Mouse (Mus musculus) limb, embryonic 15.5 days (tissue): ENCODE results near the gene Gadd45b. TPM values are rescaled to one million over a fixed set of nuclear protein-coding genes. Genes with fewer than 3 reads are reported as not detected.
A peak's percentile ranks its signal among the peaks of the same experiment; 100 is the strongest.

Experiments used
- ATAC-seq: fragments of 200-750 bp; cut with Nextera tagmentation; 2 replicates; pipeline ENCODE4 v1.8.0; 2017; ENCODE audit warnings: low read depth, moderate TSS enrichment; ENCODE audit not compliant: insufficient number of reproducible peaks, low FRiP score, low TSS enrichment
- H3K27ac ChIP-seq: fragments of 300-500 bp; sonication (generic); 2 replicates; pipeline ENCODE4 v1.5.1; 2015; ENCODE audit warnings: moderate library complexity, mild to moderate bottlenecking, inconsistent platforms
- H3K27me3 ChIP-seq: fragments of 300-500 bp; sonication (generic); 2 replicates; pipeline ENCODE4 v1.6.1; 2015; ENCODE audit warnings: inconsistent platforms
- H3K36me3 ChIP-seq: fragments of 300-500 bp; sonication (generic); 2 replicates; pipeline ENCODE4 v1.6.1; 2015; ENCODE audit warnings: inconsistent platforms
- H3K4me1 ChIP-seq: fragments of 300-500 bp; sonication (generic); 2 replicates; pipeline ENCODE4 v1.6.1; 2015; ENCODE audit warnings: inconsistent platforms
- H3K4me2 ChIP-seq: fragments of 300-500 bp; sonication (generic); 2 replicates; pipeline ENCODE4 v1.6.1; 2015; ENCODE audit warnings: mild to moderate bottlenecking, inconsistent platforms
- H3K4me3 ChIP-seq: fragments of 300-500 bp; sonication (generic); 2 replicates; pipeline ENCODE4 v1.5.1; 2015; ENCODE audit warnings: mild to moderate bottlenecking, inconsistent platforms
- H3K9ac ChIP-seq: fragments of 300-500 bp; sonication (generic); 2 replicates; pipeline ENCODE4 v1.6.1; 2015; ENCODE audit warnings: inconsistent platforms
- H3K9me3 ChIP-seq: fragments of 300-500 bp; sonication (generic); 2 replicates; pipeline ENCODE4 v1.6.1; 2016; ENCODE audit warnings: inconsistent platforms
- whole genome bisulfite sequencing: fragments of 180-500 bp; shearing (Covaris S2); methylation state at CpG from one replicate; pipeline ENCODE4 v1.1.7; 2015; 5-methylcytosine and 5-hydroxymethylcytosine counted together
- polyA plus RNA-seq: library from polyadenylated mRNA; unstranded; fragments of >200 nt; fragmentation: Nextera tagmentation; extraction: Ambion mirVana; gene quantifications from 2 replicates; pipeline ENCODE4 v1.2.1, GENCODE M21; 2015

Gadd45b gene
- polyA plus RNA-seq, 1 experiment from 2014 or later = 44.4 TPM

DNA sequence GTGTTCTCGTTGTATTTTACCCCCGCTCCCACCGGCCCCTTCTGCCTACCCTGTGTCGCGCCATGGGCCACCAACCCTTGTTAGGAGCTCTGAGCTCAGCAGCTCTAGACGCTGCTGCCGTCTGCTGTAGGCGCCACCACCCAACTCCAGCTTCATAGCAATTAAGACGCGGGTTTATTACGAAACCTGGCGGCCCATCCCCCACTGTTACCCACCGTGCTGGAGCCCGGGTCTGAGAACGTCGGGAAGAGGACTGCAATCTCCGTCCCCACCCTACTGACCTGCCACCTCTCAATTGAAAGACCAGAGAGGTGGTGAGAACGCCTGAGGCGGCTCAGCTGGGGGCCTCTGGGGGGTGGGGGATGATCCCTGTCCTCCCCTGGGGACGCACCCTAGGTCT lies 2.3 kb downstream of the Gadd45b start:
- Histone ChIP-seq H3K9ac (0 out of 2 replicates have a peak overlapping the region, but pooled peaks have one; percentile 14), H3K36me3 (no peaks in the 10 kb centered on the region), H3K9me3 (no peaks in the 10 kb centered on the region), H3K27ac (peak overlapping the region; percentile 67), H3K4me3 (peak overlapping the region; percentile 67), H3K4me1 (peaks cover 78% of the 10 kb centered on the region), H3K4me2 (peak overlapping the region; percentile 72), H3K27me3 (peaks cover 6% of the 10 kb centered on the region; the same call in 1 of the 2 replicates)
- 1% methylated on average over 20 of the region's 20 CpGs for WGBS
- no peak for ATAC-seq

DNA sequence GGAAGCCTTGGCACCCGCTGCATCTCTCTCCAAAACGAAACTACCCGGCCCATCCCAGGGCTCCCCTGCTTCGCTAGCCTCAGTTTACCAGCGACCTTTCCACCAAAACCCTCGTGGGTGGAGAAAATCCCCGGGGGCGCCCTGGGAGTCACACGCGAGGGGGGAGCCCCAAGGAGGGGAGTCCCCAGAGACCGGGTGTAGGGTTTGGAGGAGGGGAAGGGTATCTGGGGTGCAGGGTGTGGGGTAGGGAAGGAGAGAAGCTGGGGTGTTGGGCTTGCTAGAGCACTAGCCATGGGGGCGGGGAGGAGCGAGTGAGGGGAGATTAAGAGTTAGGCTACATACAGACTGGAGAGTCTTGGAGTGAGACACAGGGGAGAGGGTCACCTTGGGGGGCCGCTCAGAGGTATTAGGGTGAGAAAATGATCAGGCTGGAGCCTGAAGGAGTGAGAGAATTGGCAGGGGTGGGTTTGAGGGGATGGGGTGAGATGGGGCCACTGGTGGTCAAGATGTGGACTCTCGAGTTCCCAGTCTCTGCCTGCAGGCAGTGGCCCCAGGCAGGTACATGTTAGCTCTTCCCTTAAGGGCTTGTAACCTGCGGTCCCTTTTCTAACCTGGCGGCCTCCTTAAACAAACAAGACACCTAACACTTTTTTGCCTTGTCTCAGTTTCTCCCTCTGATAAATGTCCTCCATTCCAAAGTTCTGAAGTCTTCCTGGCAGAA lies 3.0 kb downstream of the Gadd45b start:
- H3K27me3 ChIP-seq = peaks cover 6% of the 10 kb centered on the region; the same call in 1 of the 2 replicates
- peaks cover 85% of the 10 kb centered on the region for H3K4me1 ChIP-seq
- peak overlapping the region; percentile 67 for H3K27ac ChIP-seq
- no peaks in the 10 kb centered on the region for H3K36me3 ChIP-seq
- no peaks in the 10 kb centered on the region for H3K9me3 ChIP-seq
- peak overlapping the region; percentile 67 for H3K4me3 ChIP-seq
- no peak for ATAC-seq
- H3K4me2 ChIP-seq = peak overlapping the region; percentile 72
- 0 out of 2 replicates have a peak overlapping the region, but pooled peaks have one; percentile 14 for H3K9ac ChIP-seq
- WGBS = 3% methylated on average over 17 of the region's 17 CpGs

DNA sequence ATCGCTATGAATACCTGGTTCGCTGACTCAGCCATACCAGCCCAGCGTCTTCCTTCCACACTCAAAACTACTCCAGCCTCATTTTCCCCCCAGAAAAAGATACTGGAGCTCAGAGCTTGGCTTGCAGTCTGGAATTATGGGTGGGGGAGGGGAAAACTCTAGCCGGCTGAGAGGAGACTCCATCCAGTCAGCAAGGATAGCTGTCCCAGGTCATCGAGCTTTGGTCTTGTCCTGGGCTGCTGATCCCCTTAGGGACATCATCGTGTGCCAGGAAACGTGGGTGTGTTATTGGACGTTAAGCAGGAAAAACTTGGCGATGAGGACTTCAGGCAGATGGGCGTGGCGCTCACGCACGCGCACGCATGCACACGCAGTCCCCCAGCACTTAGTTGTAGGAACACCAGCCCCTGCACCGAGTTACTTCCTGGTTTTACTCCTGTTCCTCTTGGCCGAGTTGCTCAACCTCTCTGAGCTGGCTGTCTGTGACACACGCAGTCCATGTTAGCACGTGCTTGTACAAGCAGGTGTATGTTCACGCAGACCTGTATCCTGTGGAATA lies 3.6 kb downstream of the Gadd45b start:
- Histone ChIP-seq H3K27ac (peak overlapping the region; percentile 67), H3K36me3 (no peaks in the 10 kb centered on the region), H3K27me3 (peaks cover 6% of the 10 kb centered on the region; the same call in 1 of the 2 replicates), H3K9me3 (no peaks in the 10 kb centered on the region), H3K4me2 (peak overlapping the region; percentile 72), H3K4me3 (peak overlapping the region; percentile 67), H3K4me1 (peaks cover 91% of the 10 kb centered on the region), H3K9ac (no peak overlapping the region)
- WGBS = 3% methylated on average over 21 of the region's 21 CpGs
- no peak for ATAC-seq

DNA sequence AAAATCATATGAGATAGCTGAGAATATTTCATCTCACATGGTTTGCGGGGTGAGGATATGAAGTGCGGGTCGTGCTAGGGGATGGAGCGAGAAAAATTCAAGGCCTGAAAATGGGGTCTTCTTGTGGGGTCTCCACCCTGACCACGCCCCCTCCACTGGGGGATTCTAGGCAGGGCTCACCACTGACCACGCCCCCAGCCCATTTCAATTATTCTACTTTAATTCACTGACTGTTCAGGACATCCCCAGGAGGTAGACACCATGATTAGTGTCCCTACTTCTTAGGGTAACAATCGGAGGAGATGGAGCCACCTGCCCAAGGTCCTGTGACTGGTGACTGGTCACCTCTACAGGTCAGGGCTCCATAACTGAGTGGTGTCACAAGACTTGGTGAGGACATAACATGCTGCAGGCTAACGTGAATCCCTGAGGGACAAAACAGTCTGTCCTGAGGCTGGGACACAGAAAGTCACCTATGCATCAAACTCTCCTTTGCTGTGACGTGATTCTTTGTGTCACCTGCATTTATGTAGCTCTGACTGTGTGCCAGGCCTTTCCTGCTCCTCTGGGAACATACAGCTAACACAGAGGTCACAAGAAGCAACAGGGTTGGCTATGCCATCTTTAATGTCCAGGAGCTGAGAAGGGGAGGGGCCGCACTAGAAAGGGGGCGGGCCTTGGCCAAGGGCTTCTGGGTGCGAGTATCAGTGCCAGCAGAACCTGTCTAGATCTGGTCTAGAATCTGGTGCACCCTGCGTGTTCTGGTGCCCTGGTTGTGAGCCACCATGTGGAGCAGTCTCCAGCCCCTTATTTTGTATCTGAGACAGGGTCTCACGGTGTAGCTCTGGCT lies 4.5 kb downstream of the Gadd45b start:
- Histone ChIP-seq H3K4me2 (no peak overlapping the region), H3K9ac (no peak overlapping the region), H3K36me3 (no peaks in the 10 kb centered on the region), H3K4me3 (no peak overlapping the region), H3K27ac (peak overlapping the region; percentile 89), H3K27me3 (peaks cover 6% of the 10 kb centered on the region; the same call in 1 of the 2 replicates), H3K4me1 (peaks cover 92% of the 10 kb centered on the region), H3K9me3 (no peaks in the 10 kb centered on the region)
- ATAC-seq = no peak
- WGBS = 53% methylated on average over 14 of the region's 14 CpGs

DNA sequence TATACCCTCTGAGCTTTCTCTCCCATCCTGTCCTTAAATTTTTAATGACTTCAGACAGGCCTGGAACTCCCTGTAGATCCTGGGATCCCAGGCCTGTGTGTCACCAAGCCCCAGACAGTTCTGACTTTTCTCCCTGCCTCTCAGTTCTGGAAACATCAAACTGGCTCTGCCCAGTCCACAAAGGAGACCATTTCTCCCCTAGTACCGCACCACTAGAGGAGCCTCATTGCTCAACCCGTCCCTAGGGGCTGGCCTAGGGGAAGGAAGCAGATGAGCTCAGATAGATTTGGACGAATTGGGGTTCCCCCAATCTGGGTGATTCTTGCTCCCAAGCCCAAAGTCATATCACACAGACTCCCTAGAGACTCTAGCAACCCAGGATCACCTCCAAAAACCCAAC lies 5.4 kb downstream of the Gadd45b start:
- no peak for ATAC-seq

DNA sequence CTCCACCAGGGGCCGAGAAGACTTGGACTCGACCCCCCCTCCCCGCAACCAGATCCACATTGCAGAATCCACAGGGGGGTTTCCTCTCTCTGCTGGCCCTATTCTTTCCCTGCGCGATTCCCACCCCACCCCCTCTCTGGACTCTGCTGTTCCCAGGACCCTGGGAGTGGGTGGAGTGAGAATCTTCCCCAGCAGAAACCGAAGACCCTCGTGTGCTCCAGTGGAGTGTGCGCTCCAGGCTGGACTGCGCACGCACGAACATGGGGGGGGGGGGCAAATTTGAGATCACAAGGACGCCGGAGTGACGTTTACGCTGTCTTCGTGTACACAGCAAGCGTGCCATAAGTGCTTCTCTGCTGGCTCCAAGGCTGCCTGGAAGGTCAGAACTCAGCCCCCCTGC lies 5.8 kb downstream of the Gadd45b start:
- H3K9ac ChIP-seq = peak overlapping the region; percentile 39; the same call in 1 of the 2 replicates
- 5% methylated on average over 17 of the region's 17 CpGs for WGBS
- H3K4me3 ChIP-seq = peak overlapping the region; percentile 40
- peak overlapping the region; percentile 89 for H3K27ac ChIP-seq
- no peak for ATAC-seq
- H3K36me3 ChIP-seq = no peaks in the 10 kb centered on the region
- peak overlapping the region; percentile 60 for H3K4me2 ChIP-seq
- H3K9me3 ChIP-seq = no peaks in the 10 kb centered on the region
- peaks cover 98% of the 10 kb centered on the region for H3K4me1 ChIP-seq
- H3K27me3 ChIP-seq = peaks cover 6% of the 10 kb centered on the region; the same call in 1 of the 2 replicates

More for the DNA sequence above, 5.4 kb downstream of the Gadd45b start:
- H3K36me3 ChIP-seq = no peaks in the 10 kb centered on the region
- peaks cover 6% of the 10 kb centered on the region; the same call in 1 of the 2 replicates for H3K27me3 ChIP-seq
- H3K9me3 ChIP-seq = no peaks in the 10 kb centered on the region
- WGBS = 24% methylated on average over 3 of the region's 3 CpGs
- H3K4me3 ChIP-seq = no peak overlapping the region
- H3K4me2 ChIP-seq = peak overlapping the region; percentile 60; the same call in 1 of the 2 replicates
- no peak overlapping the region for H3K9ac ChIP-seq
- H3K27ac ChIP-seq = peak overlapping the region; percentile 89
- peaks cover 98% of the 10 kb centered on the region for H3K4me1 ChIP-seq

DNA sequence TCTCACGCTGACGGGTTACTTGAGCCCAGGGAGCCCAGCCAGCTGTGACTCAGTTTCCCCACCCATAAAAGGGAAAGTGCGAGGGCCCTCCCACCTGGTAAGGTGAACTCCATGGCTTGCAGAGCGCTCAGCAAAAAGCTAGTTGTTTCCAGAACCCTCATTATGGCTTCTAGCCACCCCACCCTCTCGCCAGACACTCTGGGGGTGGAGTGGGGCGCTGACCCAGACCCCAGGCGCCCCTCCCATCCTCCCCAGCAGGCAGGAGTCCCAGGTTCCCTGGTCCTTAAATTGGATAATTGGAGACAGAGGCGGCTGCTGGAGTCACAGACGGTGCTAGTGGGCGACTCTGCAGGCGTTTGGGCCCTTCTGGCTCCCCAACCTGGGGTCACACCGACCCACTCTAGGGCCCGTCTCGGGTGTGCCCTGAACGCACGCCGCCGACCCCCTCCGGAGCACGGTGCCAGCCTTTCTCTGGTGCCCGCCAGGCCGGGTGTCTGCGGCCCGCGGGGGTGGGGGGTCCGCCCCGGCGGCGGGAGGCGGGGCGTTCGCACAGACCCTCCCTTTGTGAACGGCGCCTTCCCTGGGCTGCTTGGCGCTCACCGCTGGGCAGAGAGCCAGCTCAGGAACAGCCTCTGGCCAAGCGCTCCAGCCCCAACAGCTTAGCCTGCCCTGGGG lies 6.4 kb downstream of the Gadd45b start:
- peak overlapping the region; percentile 60 for H3K4me2 ChIP-seq
- peak; percentile 47 for ATAC-seq
- H3K4me3 ChIP-seq = peak overlapping the region; percentile 40
- peak overlapping the region; percentile 89 for H3K27ac ChIP-seq
- peaks cover 98% of the 10 kb centered on the region for H3K4me1 ChIP-seq
- H3K9ac ChIP-seq = peak overlapping the region; percentile 39; the same call in 1 of the 2 replicates
- 2% methylated on average over 35 of the region's 37 CpGs for WGBS
- H3K27me3 ChIP-seq = peaks cover 6% of the 10 kb centered on the region; the same call in 1 of the 2 replicates
- H3K36me3 ChIP-seq = no peaks in the 10 kb centered on the region
- H3K9me3 ChIP-seq = no peaks in the 10 kb centered on the region

DNA sequence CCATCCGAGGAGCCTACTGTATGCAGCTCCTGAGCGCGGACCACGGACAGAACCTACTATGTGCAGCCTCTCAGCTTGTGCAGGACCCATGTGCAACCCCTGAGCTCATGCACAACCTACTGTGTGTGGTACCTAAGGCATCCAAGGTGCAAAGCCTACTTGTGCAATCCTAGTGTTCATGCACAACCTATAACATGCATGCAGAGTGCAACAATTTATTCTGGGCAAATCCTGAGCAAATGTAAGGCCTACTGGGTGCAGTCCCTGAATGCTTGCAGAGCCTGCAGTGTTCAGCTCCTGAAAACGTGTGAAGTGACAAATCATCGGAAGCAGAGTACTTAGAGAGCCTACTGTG lies 6.9 kb downstream of the Gadd45b start:
- Histone ChIP-seq H3K4me2 (peak overlapping the region; percentile 60), H3K27ac (peak overlapping the region; percentile 89), H3K36me3 (no peaks in the 10 kb centered on the region), H3K27me3 (peaks cover 6% of the 10 kb centered on the region; the same call in 1 of the 2 replicates), H3K9ac (no peak overlapping the region), H3K4me1 (peaks cover 96% of the 10 kb centered on the region), H3K9me3 (no peaks in the 10 kb centered on the region), H3K4me3 (peak overlapping the region; percentile 40)
- ATAC-seq = no peak
- WGBS = 13% methylated on average over 6 of the region's 6 CpGs

DNA sequence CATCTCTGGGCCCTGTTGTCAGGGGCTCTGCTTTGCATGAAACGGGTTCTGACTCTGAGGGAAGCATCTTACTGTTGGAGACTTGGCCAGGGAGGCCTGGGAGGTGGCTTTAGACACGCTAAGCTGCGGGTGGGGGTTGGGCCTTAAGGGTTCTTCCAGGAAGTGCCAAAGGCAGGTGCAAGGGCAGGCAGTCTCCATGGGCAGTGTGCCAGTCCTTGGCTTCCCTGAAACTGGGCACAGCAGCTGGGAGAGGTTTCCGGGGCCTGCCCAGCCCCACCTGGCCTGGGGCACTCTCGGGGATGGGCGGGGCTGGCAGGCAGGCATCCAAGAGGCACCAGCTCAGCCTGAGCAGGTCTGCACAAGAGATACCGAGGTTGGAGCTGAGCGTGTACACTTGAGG lies 7.8 kb downstream of the Gadd45b start:
- 17% methylated on average over 8 of the region's 8 CpGs for WGBS
- Histone ChIP-seq H3K27me3 (peaks cover 6% of the 10 kb centered on the region; the same call in 1 of the 2 replicates), H3K4me3 (no peak overlapping the region), H3K27ac (peak overlapping the region; percentile 89), H3K4me1 (peaks cover 87% of the 10 kb centered on the region), H3K4me2 (peak overlapping the region; percentile 21; the same call in 1 of the 2 replicates), H3K9me3 (no peaks in the 10 kb centered on the region), H3K9ac (no peak overlapping the region), H3K36me3 (no peaks in the 10 kb centered on the region)
- ATAC-seq = no peak

DNA sequence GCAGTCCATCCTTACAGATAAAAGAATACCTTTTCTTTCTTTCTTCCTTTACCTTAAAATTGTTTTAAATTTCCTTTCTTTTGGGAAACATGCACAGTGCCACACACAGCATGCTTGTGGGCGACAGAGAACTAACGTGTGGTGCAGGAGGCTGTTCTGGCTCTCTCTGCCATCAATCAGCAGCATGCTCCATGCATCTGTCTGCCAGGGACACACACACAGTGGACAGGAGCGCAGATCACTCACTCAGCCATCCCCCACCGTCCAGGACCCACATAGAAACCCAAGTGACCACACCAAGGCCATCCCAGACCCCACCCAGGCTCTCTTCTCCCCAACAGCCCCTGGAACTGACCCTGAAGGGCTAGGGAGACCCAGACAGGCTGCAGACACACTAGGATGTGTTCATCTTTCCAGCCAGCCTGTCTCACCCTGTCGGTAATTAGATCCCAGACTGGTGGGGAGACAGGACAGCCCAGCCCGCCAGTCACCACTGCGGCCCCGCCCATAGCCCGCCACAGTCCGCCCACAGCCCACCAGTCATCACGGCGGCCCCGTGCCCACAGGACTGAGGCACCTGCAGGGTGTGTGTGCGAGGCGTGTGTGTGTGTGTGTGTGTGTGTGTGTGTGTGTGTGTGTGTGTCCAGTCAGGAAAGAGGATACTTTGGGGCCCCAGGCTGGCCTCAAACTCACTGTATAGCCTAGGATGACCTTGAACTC lies 9.1 kb downstream of the Gadd45b start:
- Histone ChIP-seq H3K4me3 (peak overlapping the region; percentile 35), H3K4me2 (peak overlapping the region; percentile 60), H3K9me3 (no peaks in the 10 kb centered on the region), H3K27ac (peak overlapping the region; percentile 89), H3K9ac (no peak overlapping the region), H3K4me1 (peaks cover 82% of the 10 kb centered on the region), H3K36me3 (no peaks in the 10 kb centered on the region), H3K27me3 (peaks cover under 1% of the 10 kb centered on the region; the same call in 1 of the 2 replicates)
- 9% methylated on average over 15 of the region's 15 CpGs for WGBS
- peak; percentile 28; the same call in 1 of the 2 replicates for ATAC-seq
